Mouse (Mus musculus) ES-Bruce4 (cell line): ENCODE measurements around the gene Dus3l.

Experiments
- CTCF ChIP-seq: IDR thresholded peaks from one replicate; pipeline ENCODE4 v1.8.1; 2011; ENCODE audit warnings: low read depth, low read length
- EP300 ChIP-seq: IDR thresholded peaks from 2 replicates; pipeline ENCODE4 v1.6.1; 2011; ENCODE audit warnings: low read depth, low read length; ENCODE audit not compliant: insufficient read depth
- POLR2A ChIP-seq: IDR thresholded peaks from one replicate; pipeline ENCODE4 v1.8.1; 2011; ENCODE audit warnings: low read length; ENCODE audit not compliant: insufficient read depth

DNA sequence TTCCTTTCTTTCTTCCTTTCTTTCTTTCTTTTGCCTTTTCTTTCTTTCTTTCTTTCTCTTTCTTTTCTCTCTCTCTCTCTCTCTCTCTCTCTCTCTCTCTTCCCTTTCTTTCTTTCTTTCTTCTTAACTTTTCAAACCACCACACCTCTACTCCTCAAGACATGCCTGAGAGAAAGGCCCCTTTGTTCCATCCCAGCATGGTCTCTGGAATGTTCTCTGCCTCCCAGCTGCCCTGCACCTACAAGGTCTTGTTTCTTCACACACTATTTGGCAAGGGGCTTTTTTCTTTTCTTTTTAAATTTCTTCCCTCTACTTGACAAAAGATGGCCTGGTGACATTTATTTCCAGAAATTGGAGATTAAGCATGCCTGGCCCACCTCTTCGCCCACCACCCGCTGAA is 34.9 kb upstream of the Dus3l start:
- TF ChIP-seq EP300 (no peak), POLR2A (no peak), CTCF (no peak)
